Mouse (Mus musculus) cortical plate, adult 2 months (tissue): ENCODE data around the gene Nrg4.

Experiments
- CTCF ChIP-seq: fragments of 200-500 bp; IDR thresholded peaks from 2 replicates; pipeline ENCODE4 v1.5.1; 2011; ENCODE audit warnings: mild to moderate bottlenecking, control low read depth, low read length; ENCODE audit not compliant: insufficient read depth; ENCODE audit errors: extremely low read depth
- POLR2A ChIP-seq: fragments of 200-500 bp; IDR thresholded peaks from 2 replicates; pipeline ENCODE4 v1.6.1; 2011; ENCODE audit warnings: mild to moderate bottlenecking, low read length, control low read depth; ENCODE audit not compliant: insufficient read depth; ENCODE audit errors: extremely low read depth

DNA sequence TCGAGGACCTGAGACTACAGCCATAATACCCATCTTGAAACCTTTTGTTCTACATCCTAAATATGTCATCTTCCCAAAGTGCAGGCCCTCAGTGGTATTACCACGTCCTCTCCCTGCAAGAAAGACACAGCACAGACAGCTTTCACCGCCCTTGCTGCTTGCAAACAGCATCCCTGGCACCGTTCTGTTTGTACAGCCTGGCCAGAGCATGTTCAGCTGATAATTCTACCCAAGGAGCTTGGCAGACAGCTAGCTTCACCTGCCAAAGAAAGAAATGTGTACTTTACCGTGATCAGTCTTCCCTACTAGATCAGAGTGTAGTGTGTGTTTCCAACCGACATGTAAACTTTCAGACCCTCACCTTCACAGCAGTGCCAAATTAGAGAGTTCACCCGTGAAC lies 45.3 kb upstream of the Nrg4 start:
- no peak for TF ChIP-seq POLR2A
- no peak for TF ChIP-seq CTCF
